Mouse (Mus musculus) right cerebral cortex, postnatal 14 days (tissue): ENCODE measurements at regions not wholly inside any gene's neighbourhood (a gene's known extent, or its start where the extent isn't known, plus 50 kb on each side); places are given as distances from the start of the nearest gene placed in this dataset.
"Not testable (repeated sequence)": the region's sequence is repeated elsewhere in the genome, so short reads cannot be mapped to it uniquely, and the experiment has no call there.

ENCODE experiments used
- DNase-seq: peaks from one replicate; pipeline ENCODE4 v3.0.0; 2022

DNA sequence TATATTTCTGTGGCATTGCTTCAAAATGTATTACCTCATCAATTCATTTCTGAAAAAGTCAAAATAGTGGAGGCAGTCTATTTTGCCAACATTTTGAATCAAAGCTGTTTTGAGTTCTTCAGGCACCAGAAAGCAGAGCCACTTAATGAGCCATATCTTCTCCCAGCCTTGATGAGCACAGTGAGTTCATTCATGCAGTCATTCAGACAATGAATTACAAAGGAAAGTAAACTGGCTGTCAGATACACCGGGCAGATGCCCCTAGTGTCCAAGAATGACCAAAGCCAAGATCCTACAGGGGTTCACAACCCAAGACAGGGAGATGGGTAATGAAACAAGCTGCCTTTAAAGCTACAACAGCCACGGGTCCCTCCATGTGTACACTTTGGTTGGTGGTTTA lies 798.7 kb downstream of the Cypt12 start:
- no peak for DNase-seq

- no peak for DNase-seq
Observed at GRCm38 (mm10) chr3:18751660-18752259, 803.5 kb downstream of the Cypt12 start.

DNA sequence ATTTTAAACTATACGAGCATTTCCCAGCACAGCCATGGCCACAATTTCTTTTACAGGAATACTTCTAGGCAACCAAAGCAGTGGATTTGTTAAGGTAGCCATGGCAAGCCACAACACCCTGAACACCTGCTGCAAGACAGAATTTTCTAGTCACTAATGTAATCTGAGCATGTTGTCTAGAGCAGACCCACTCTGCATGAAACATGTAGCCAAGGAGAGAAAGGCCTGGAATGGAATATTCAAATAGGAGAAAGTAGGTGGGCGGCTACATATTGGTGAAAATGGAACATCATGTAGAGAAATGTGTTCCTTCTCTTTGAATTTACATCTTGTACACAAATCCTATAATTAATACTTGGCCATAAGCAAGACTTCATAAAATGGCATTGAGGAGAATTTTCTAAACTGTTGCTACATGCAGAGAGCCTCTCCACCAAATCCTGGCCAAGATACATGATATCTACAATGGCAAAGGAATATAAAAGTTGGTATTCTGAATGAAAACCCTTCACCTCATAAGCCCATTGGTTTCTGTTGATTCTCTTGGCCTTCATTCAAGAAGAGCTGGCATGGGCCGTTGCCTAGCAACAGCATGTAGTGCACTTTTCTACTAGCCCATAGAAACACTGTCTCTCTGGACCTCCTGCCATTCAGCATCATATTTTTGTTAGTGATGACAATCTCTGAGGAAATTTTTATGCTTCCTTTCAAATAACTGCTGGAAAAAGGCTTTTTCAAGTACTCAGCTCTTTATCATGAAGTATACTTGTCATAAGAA lies 816.3 kb downstream of the Cypt12 start:
- DNase-seq, result peak; percentile 36

- DNase-seq, result no peak
Observed at GRCm38 (mm10) chr3:18778481-18778880, 830.3 kb downstream of the Cypt12 start.

- no peak for DNase-seq
Observed at GRCm38 (mm10) chr3:18787531-18788176, 839.4 kb downstream of the Cypt12 start.

- DNase-seq, result no peak
Observed at GRCm38 (mm10) chr3:18802794-18803193, 825.7 kb downstream of the 1700064H15Rik start.

DNA sequence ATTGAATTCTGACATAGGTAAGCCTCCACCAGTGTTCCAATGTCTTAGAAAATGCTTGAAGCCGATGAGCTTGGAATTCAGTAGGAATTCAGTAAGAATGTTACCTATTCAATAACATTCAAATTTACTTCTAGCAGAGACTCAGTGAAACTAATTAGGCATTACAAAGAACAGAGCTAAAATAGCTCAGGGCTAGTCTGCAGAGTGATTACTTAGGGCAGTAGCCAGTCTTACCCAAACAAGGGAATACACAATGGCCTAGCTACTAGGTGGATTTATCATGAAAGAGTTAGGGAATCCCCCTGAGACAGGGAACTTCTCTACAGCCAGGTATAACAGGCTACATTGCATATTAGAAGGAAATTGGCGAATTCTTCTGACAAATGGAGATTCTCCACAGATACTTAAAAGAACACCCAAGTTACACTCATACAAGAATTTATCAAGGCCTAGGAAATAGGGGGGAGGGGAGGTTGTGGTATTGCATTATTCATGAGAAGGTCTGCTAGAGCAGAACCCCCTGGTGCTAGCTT lies 799.6 kb downstream of the 1700064H15Rik start:
- DNase-seq, result not testable (repeated sequence)

DNA sequence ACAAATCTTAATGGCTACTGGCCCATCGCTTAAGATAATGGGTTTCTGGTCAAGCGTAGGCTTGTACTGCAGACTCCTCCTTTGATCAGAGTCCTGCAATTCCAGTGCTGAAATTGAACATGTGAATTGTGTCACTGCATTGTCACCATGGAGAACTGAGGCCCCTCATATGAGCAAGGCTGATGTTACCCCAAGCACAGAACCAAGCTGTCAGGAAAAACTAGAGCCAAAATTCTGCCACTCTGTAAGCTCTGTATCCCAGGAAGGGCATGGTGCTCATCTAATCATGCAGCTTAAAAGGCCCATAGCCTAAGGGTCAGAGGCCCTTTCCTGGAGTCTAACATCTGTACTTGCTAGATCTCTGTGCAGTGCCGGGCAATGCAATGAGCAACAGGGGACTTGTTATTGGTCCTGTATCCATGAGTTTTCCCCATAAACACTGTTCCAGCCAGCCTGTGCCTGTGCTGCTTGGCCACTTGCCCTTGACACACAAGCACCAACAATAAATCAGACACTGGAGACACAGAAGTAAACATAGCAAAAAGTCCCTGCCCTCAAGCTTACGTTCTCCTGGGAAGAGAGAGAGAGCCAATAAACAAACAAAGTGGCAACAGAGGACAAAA lies 760.2 kb downstream of the 1700064H15Rik start:
- no peak for DNase-seq

- DNase-seq, result no peak
Observed at GRCm38 (mm10) chr3:18868758-18869157, 759.7 kb downstream of the 1700064H15Rik start.

- no peak for DNase-seq
Observed at GRCm38 (mm10) chr3:18877060-18877459, 751.4 kb downstream of the 1700064H15Rik start.

GRCm38 (mm10) chr3:18877572-18877971 lies 750.9 kb downstream of the 1700064H15Rik start:
- DNase-seq, result no peak

DNA sequence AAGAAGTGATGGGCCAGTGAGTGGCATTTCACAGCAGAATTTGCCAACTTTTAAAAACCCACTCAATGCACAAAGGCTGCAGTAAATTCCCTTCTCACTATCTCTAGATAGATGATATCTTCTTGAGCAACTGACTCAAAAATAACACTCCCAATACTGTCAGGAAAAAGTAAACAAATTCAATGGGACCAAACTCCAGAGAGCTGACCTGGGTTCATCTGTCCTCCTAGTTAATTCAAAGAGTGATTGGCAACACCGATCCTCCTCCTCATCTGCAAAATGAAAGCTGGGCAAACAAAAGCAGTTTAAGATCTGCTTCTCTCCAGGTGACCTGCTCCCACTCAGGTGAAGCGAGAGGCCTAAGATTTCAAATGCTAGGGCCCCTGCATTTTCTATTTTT lies 747.3 kb downstream of the 1700064H15Rik start:
- DNase-seq, result no peak

DNA sequence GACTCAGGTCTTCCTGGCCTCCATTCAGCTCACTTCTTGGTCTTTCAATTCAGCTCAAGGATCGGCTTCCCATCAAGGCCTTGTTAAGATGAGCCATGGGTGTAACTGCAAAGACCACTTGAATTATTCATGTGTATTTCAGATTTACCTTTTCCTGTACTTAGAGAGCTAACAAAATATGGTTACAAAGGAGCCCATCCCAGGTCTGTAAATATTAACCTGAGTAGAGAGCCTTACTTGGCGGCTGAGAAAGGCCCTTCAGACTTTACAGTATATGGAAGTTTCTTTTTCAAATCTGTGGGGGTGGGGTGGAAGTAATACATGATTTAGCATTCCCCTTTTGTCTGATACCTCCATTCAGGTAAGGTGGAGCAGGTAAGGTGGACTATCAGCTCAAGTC lies 735.7 kb downstream of the 1700064H15Rik start:
- no peak for DNase-seq

DNA sequence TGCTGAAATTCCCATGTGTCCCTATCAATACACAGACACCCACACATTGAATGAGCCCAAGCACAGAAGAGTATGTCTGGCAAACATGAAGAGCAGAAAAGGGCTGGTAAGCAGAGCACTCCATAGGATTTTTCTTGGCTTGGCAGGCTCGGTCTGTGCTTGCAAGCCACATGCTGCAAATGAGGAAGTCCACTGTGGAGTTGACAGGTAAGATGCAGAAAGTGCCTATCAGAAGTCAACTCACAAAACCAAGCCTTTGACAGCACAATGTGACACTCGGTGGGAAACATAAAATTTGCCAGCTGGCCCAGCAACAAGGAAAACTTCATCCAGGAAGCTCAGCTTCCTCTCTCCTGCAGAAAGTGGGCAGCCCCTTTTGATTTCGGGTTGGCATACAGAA lies 722.7 kb downstream of the 1700064H15Rik start:
- no peak for DNase-seq

DNA sequence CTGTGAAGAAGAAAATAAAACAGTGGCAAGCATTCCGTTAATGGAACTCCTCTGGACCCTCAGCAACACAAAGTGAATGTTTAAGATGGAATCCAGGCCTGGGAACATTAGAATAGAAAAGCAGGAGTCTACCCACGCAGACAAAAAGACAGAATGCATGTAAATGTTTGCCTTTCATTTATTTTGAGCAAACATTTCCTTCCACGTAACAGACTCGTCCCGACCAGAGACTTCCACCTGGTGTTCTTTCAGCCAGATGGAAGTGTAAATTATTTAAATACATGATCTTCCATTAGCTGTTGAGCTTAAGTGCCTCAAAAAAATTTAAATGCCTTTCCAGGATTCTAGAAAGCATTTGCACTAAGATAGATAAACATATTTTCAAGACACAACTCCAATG lies 722.3 kb downstream of the 1700064H15Rik start:
- DNase-seq, result no peak

DNA sequence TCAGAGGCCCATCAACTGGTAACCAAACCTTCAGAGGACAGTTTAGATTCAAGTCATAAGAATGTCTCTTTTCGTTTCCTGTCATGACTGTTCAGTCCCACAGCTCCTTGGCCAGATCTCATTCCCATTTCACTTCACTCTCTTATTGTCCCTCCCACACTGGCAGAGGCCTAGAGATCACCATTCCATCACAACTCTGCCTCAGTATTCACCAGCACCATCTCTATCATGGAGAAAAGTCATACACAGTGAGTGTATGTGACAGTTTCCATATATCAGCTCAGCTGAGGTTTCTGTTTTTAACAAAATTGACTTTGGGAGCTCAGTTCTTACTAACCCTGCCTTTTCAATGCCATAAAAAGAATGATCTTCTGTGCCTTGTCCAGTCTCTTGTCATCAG lies 719.7 kb downstream of the 1700064H15Rik start:
- no peak for DNase-seq

DNA sequence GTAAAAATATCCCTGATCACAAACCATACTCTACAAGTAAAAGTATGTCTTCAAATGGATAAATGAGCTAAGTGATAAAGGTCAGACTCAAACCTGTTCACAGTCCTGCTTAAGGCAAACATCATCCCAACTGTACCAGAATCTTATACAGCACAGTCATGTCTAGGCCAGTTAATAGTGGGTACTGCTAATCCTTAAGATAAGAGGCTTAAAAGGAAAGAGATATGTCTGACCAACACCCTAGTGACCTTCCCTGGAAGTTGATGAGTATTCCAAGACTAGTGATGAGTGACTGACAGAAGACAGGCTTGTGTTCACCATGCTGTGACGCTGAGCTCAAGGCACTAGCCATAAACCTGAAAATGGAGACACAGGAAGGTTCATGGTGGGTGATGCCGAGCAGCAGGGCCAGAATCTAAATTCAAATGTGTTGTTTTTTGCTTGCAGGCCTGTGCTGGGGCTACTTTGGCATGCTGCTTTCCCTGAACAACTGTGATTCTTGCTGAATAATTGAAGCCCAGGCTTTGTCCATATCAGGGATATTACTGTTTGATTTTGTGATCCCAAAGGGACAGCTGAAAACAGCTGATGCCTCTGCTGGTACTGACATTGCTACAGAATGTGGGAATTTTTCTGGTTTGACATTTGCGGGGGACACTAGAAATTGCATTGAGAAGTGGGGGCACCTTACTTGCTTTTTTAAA lies 699.9 kb downstream of the 1700064H15Rik start:
- no peak for DNase-seq

DNA sequence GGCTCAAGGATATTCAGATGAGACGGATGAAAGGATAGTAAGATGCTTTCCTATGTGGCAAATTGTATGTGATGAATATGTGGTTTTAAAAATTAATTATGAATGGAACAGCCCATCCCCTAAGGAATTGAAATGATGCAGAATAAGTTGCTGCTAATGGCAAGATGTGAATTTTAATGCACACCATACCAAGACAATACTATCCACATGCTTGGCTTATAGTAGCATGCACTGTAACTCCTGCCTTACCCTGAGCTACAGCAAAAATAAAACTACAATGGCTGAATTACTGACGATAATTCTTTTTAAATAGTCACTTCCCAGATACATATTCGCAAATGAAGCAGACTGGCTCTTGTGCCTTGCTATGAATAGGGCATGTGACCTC lies 699.4 kb downstream of the 1700064H15Rik start:
- no peak for DNase-seq

- DNase-seq, result no peak
Observed at GRCm38 (mm10) chr3:18932983-18933726, 695.3 kb downstream of the 1700064H15Rik start.

GRCm38 (mm10) chr3:18934891-18935290 lies 693.6 kb downstream of the 1700064H15Rik start:
- DNase-seq, result no peak

- DNase-seq, result no peak
Observed at GRCm38 (mm10) chr3:18937333-18938122, 690.9 kb downstream of the 1700064H15Rik start.
